Mouse (Mus musculus) limb, embryonic 14.5 days (tissue): ENCODE results near the gene Tmem91. TPM values are rescaled to one million over a fixed set of nuclear protein-coding genes. Genes with fewer than 3 reads are reported as not detected.

ENCODE experiments used
- ATAC-seq: fragments of 200-750 bp; cut with Nextera tagmentation; 2 replicates; pipeline ENCODE4 v1.8.0; 2017; ENCODE audit warnings: low read depth, moderate number of reproducible peaks, moderate TSS enrichment; ENCODE audit not compliant: low FRiP score
- DNase-seq: peaks from one replicate; pipeline ENCODE4 v3.0.0-alpha.2; 2015; ENCODE audit warnings: low spot score
- H3K27ac ChIP-seq: fragments of 300-500 bp; sonication (generic); replicated peaks from 2 replicates; pipeline ENCODE4 v1.5.1; 2014; ENCODE audit warnings: low read depth, mild to moderate bottlenecking, low read length, moderate library complexity, mixed read lengths
- H3K27me3 ChIP-seq: fragments of 300-500 bp; sonication (generic); 2 replicates; pipeline ENCODE4 v1.6.1; 2014; ENCODE audit warnings: low read length, mixed read lengths; ENCODE audit not compliant: control insufficient read depth, insufficient read depth
- H3K36me3 ChIP-seq: fragments of 300-500 bp; sonication (generic); 2 replicates; pipeline ENCODE4 v1.6.1; 2014; ENCODE audit warnings: mild to moderate bottlenecking, low read length, moderate library complexity, mixed read lengths; ENCODE audit not compliant: control insufficient read depth, insufficient read depth
- H3K4me1 ChIP-seq: fragments of 300-500 bp; sonication (generic); 2 replicates; pipeline ENCODE4 v1.6.1; 2014; ENCODE audit warnings: antibody characterized with exemption, low read length, mixed read lengths; ENCODE audit not compliant: control insufficient read depth, insufficient read depth
- H3K4me2 ChIP-seq: fragments of 300-500 bp; sonication (generic); replicated peaks from 2 replicates; pipeline ENCODE4 v1.6.1; 2014; ENCODE audit warnings: low read depth, mild to moderate bottlenecking, low read length, moderate library complexity; ENCODE audit not compliant: severe bottlenecking
- H3K4me3 ChIP-seq: fragments of 300-500 bp; sonication (generic); replicated peaks from 2 replicates; pipeline ENCODE4 v1.5.1; 2014; ENCODE audit warnings: low read length
- H3K9ac ChIP-seq: fragments of 300-500 bp; sonication (generic); 2 replicates; pipeline ENCODE4 v1.6.1; 2014; ENCODE audit warnings: mild to moderate bottlenecking, low read depth, low read length, moderate library complexity; ENCODE audit not compliant: severe bottlenecking
- H3K9me3 ChIP-seq: fragments of 300-500 bp; sonication (generic); 2 replicates; pipeline ENCODE4 v1.6.1; 2016; ENCODE audit warnings: low read length; ENCODE audit not compliant: control insufficient read depth
- POLR2A ChIP-seq: fragments of 200-500 bp; IDR thresholded peaks from 2 replicates; pipeline ENCODE4 v1.8.0; 2012; ENCODE audit warnings: inconsistent platforms, mild to moderate bottlenecking, moderate library complexity, borderline replicate concordance; ENCODE audit not compliant: insufficient read depth, insufficient read length; ENCODE audit errors: extremely low read depth
- WGBS: fragments of 180-500 bp; shearing (Covaris S2); extraction: QIAGEN DNeasy Blood & Tissue Kit; methylation state at CpG from one replicate; pipeline ENCODE4 v1.1.7; 2014; 5-methylcytosine and 5-hydroxymethylcytosine counted together
- polyA plus RNA-seq, 2 experiments: library from polyadenylated mRNA; depleted of rRNA in 1 of 2; stranded (reverse) in 1 of 2; unstranded in 1 of 2; fragments of >200 nt; fragmentation: Nextera tagmentation in 1 of 2; extraction: Ambion mirVana in 1 of 2; gene quantifications; 2 replicates each; pipeline versions ENCODE4 v1.2.1 to v1.2.3; 2012 to 2014

Tmem91 gene
- polyA plus RNA-seq, 2 experiments, result 1.7 to 3.2 TPM

DNA sequence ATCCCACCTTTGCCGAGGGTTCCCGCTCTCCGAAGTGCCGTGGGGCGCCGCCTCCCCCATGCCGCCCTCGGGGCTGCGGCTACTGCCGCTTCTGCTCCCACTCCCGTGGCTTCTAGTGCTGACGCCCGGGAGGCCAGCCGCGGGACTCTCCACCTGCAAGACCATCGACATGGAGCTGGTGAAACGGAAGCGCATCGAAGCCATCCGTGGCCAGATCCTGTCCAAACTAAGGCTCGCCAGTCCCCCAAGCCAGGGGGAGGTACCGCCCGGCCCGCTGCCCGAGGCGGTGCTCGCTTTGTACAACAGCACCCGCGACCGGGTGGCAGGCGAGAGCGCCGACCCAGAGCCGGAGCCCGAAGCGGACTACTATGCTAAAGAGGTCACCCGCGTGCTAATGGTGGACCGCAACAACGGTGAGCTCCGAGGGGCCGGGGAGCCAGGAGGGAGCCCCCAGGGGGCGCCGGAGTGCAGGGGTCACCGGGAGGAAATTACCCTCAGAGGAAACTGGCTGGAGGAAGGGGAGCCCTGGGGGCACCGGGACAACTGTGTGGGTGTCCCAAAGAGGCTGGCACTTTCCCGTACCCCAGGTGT lies 12.9 kb upstream of the Tmem91 start:
- Histone ChIP-seq H3K4me1 (peaks cover 21% of the 10 kb centered on the region), H3K27me3 (peaks cover 50% of the 10 kb centered on the region), H3K9me3 (no peaks in the 10 kb centered on the region), H3K4me2 (peak overlapping the region; percentile 90), H3K4me3 (peak overlapping the region; percentile 60), H3K9ac (peak overlapping the region; percentile 75), H3K36me3 (no peaks in the 10 kb centered on the region), H3K27ac (no peak overlapping the region)
- no peak for DNase-seq
- no peak for TF ChIP-seq POLR2A
- under 1% methylated on average over 42 of the region's 47 CpGs for WGBS
- ATAC-seq, result no peak

DNA sequence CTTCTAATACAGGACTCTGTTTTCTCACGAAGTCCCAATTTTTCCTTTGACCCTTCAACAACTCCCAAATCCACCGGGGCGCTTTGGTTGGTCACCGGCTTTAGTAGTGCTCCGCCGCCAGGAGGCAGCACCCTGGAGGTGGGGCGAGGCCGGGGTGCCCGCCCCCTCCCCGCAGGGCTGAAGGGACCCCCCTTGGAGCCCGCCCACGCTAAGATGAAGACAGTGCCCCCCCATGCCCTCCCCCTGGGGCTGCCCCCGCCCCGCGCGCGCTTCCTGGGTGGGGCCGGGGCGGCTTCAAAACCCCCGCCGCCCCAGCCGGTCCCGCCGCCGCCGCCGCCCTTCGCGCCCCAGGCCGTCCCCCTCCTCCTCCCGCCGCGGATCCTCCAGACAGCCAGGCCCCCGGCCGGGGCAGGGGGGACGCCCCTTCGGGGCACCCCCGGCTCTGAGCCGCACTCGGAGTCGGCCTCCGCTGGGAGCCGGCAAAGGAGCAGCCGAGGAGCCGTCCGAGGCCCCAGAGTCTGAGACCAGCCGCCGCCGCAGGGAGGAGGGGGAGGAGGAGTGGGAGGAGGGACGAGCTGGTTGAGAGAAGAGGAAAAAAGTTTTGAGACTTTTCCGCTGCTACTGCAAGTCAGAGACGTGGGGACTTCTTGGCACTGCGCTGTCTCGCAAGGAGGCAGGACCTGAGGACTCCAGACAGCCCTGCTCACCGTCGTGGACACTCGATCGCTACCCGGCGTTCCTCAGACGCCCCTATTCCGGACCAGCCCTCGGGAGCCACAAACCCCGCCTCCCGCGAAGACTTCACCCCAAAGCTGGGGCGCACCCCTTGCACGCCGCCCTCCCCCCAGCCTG lies 11.9 kb upstream of the Tmem91 start, which contains the start of gene Tgfb1:
TSS of gene Tgfb1 (plus strand) at position 323 of the 852 bp plus-strand sequence.
- peak within 1 kb of the TSS; percentile 75 for H3K9ac ChIP-seq
- WGBS, result 1% methylated on average over 47 of the region's 69 CpGs
- H3K4me3 ChIP-seq, result peak within 1 kb of the TSS; percentile 60
- no peak for TF ChIP-seq POLR2A
- peaks cover 21% of the 10 kb centered on the region for H3K4me1 ChIP-seq
- DNase-seq (no peak), ATAC-seq (peak; percentile 41)
- H3K27me3 ChIP-seq, result peaks cover 50% of the 10 kb centered on the region
- H3K27ac ChIP-seq, result no peak within 1 kb of the TSS; the same call in 1 of the 2 replicates
- no peaks in the 10 kb centered on the region for H3K36me3 ChIP-seq
- H3K9me3 ChIP-seq, result no peaks in the 10 kb centered on the region
- peak within 1 kb of the TSS; percentile 90 for H3K4me2 ChIP-seq

DNA sequence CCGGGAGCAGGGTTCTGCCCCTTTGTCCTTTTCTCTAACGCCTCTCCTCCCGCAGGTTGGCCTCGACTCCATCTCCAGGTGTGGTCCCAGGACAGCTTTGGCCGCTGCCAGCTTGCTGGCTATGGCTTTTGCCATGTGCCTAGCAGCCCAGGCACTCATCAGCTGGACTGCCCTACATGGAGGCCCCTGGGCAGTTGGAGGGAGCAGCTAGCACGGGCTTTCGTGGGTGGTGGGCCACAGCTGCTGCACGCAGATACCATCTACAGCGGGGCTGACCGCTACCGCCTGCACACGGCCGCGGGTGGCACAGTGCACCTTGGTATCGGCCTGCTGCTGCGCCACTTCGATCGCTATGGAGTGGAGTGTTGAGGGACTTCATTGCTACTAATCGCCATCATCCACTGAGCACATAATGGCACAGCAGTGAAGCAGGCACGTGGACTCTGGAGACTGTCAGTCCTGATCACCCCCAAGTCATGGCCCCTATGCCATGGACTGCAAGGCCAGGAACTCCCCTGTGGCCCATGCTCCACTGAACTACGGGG lies 11.0 kb upstream of the Tmem91 start:
- H3K4me3 ChIP-seq, result peak overlapping the region; percentile 60; the same call in 1 of the 2 replicates
- H3K36me3 ChIP-seq, result no peaks in the 10 kb centered on the region
- WGBS, result 74% methylated on average over 21 of the region's 21 CpGs
- peaks cover 49% of the 10 kb centered on the region for H3K27me3 ChIP-seq
- H3K4me1 ChIP-seq, result peaks cover 25% of the 10 kb centered on the region
- peak overlapping the region; percentile 90 for H3K4me2 ChIP-seq
- no peak for ATAC-seq
- 0 out of 2 replicates have a peak overlapping the region, but pooled peaks have one; percentile 75 for H3K9ac ChIP-seq
- H3K27ac ChIP-seq, result no peak overlapping the region
- TF ChIP-seq POLR2A, result no peak
- H3K9me3 ChIP-seq, result no peaks in the 10 kb centered on the region
- no peak for DNase-seq

DNA sequence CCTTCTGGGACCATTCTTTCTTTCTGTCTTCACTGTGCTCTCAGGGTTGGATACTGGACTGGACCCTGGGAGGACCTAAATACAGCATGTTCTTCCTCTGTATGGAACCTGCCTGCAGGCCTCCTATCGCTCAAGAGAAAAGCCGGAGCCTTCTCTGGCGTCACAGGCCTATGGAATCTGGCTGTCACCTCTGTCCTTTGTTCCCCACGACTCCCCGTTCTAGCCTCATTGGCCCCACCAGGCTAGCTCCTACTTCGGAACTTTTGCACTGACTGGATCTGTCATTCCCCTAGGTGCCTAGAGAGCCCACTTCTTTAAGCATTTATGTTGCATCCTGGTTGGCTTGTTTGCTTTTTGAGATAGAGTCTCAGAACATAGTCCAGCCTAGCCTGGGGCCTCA lies 9.7 kb upstream of the Tmem91 start:
- Histone ChIP-seq H3K36me3 (no peaks in the 10 kb centered on the region), H3K4me3 (no peak overlapping the region), H3K4me2 (no peak overlapping the region), H3K9ac (no peak overlapping the region), H3K4me1 (peaks cover 30% of the 10 kb centered on the region), H3K27ac (no peak overlapping the region), H3K27me3 (peaks cover 38% of the 10 kb centered on the region), H3K9me3 (no peaks in the 10 kb centered on the region)
- TF ChIP-seq POLR2A, result no peak
- DNase-seq, result no peak
- 76% methylated on average over 6 of the region's 6 CpGs for WGBS
- no peak for ATAC-seq

DNA sequence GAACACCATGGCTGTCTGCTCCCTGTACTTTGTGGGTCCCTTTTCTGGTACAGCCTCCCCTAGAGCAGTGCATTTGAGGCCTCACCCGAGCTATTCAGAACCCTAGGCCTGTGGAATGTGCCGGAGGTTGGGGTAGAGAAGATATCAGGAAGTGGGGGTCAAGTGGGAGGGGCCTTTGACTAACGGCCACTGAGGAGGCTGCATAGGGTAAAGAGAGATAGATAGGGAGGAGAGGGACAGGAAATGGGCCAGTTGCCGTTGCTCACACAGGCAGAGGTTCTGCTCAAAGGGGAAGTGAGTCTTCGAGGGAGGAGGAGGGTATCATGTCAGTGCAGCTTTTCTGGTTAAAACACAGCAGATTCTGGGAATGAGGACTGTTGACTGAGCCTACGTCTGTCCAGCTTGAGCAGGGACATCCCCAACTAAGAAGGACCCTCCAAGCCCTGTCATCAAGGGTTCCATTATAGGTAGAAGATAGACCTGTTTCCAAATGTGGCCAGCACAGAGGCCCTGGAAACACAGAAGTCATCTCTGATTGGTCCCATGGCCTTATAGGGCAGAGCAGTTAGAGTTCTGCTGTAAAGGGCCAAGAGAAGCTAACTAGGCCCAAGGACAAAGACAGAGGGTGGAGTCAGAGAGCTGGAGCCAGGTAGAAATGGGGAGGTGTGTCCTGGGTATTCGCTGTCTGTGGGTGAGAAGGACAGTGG lies 8.7 kb upstream of the Tmem91 start:
- H3K36me3 ChIP-seq, result no peaks in the 10 kb centered on the region
- peaks cover 27% of the 10 kb centered on the region for H3K27me3 ChIP-seq
- H3K9me3 ChIP-seq, result no peaks in the 10 kb centered on the region
- H3K9ac ChIP-seq, result no peak overlapping the region
- no peak for DNase-seq
- 63% methylated on average over 7 of the region's 7 CpGs for WGBS
- no peak overlapping the region for H3K27ac ChIP-seq
- no peak for ATAC-seq
- no peak for TF ChIP-seq POLR2A
- H3K4me3 ChIP-seq, result no peak overlapping the region
- no peak overlapping the region for H3K4me2 ChIP-seq
- peaks cover 20% of the 10 kb centered on the region for H3K4me1 ChIP-seq
